Mouse (Mus musculus) T-helper 2 cell (primary cell): ENCODE measurements around the gene Gm17455.

ENCODE experiments used
- in situ Hi-C: fragments of 300-600 bp; cut with MboI, MseI; formaldehyde crosslinking; loops from one replicate; pipeline ENCODE4 v1.15.1; 2025; ENCODE audit warnings: high pct_unique_total_duplicates

Gm17455 gene

GRCm38 (mm10) chr10:60373937-60374578 is 25.5 kb upstream of the Gm17455 start:
- in situ Hi-C loops = no loop called here

- in situ Hi-C loops = no loop called here
Observed at GRCm38 (mm10) chr10:60376704-60377103, 22.8 kb upstream of the Gm17455 start.

- in situ Hi-C loops = no loop called here
Observed at GRCm38 (mm10) chr10:60379419-60379957, 20.0 kb upstream of the Gm17455 start.

GRCm38 (mm10) chr10:60380229-60380628 is 19.3 kb upstream of the Gm17455 start:
- in situ Hi-C loops = loop anchor here (5.0 kb wide), 1 partner anchor 33 kb away; the partner anchor contains the start of gene Vsir

GRCm38 (mm10) chr10:60381142-60381925 is 18.2 kb upstream of the Gm17455 start:
- in situ Hi-C loops = loop anchor here (5.0 kb wide), 1 partner anchor 34 kb away; the partner anchor contains the start of gene Vsir

GRCm38 (mm10) chr10:60388332-60388731 is 11.2 kb upstream of the Gm17455 start:
- in situ Hi-C loops = no loop called here

- in situ Hi-C loops = no loop called here
Observed at GRCm38 (mm10) chr10:60389447-60389865, 10.1 kb upstream of the Gm17455 start.

- in situ Hi-C loops = no loop called here
Observed at GRCm38 (mm10) chr10:60390177-60390903, 9.2 kb upstream of the Gm17455 start.

- in situ Hi-C loops = no loop called here
Observed at GRCm38 (mm10) chr10:60390904-60391420, 8.6 kb upstream of the Gm17455 start.

GRCm38 (mm10) chr10:60391661-60392060 is 7.9 kb upstream of the Gm17455 start:
- in situ Hi-C loops = no loop called here

- in situ Hi-C loops = no loop called here
Observed at GRCm38 (mm10) chr10:60394936-60395335, 4.6 kb upstream of the Gm17455 start.

GRCm38 (mm10) chr10:60395605-60396004 is 3.9 kb upstream of the Gm17455 start:
- in situ Hi-C loops = no loop called here

- in situ Hi-C loops = no loop called here
Observed at GRCm38 (mm10) chr10:60398051-60398814, 1.3 kb upstream of the Gm17455 start.

GRCm38 (mm10) chr10:60400507-60401295 is 1.2 kb downstream of the Gm17455 start:
- in situ Hi-C loops = no loop called here

- in situ Hi-C loops = no loop called here
Observed at GRCm38 (mm10) chr10:60405460-60406177, 6.1 kb downstream of the Gm17455 start.

- in situ Hi-C loops = no loop called here
Observed at GRCm38 (mm10) chr10:60407831-60408230, 8.3 kb downstream of the Gm17455 start.

- in situ Hi-C loops = no loop called here
Observed at GRCm38 (mm10) chr10:60411794-60412193, 12.3 kb downstream of the Gm17455 start.

GRCm38 (mm10) chr10:60413756-60414155 is 14.2 kb downstream of the Gm17455 start:
- in situ Hi-C loops = no loop called here

- in situ Hi-C loops = no loop called here
Observed at GRCm38 (mm10) chr10:60417041-60417440, 17.5 kb downstream of the Gm17455 start.
